In genomic region chr12:89106029-89106733, GRCm38 (mm10) we compare ENCODE assay signal across 9 mouse cellular contexts.
DNase-seq lines count a peak whose midpoint lies in the region; ATAC-seq lines count a peak whose summit lies in the region.
"Had no signal": no experiment of that assay in that cellular context is flagged by ENCODE, and none has a peak within 500 bp of the region (broad histone marks: within the 10 kb centered on the region; RNA-seq: fewer than 3 reads in every experiment).

No protein-coding gene starts in this region.

- peak overlapping the region; percentile 41 for H3K4me2 ChIP-seq in embryonic facial prominence, embryonic 13.5 days
- no peak overlapping the region for H3K4me2 ChIP-seq in liver, embryonic 16.5 days (ENCODE audit: low read depth, low read length)

- WGBS in embryonic facial prominence, embryonic 13.5 days = 20% methylated on average over 9 of the region's 9 CpGs
- WGBS in liver, embryonic 16.5 days (ENCODE audit: insufficient replicate concordance) = 11% methylated on average over 9 of the region's 9 CpGs

- peak; percentile 62; the same call in 1 of the 2 replicates for ATAC-seq in embryonic facial prominence, embryonic 13.5 days (ENCODE audit: insufficient number of reproducible peaks, insufficient read depth, low FRiP score, low TSS enrichment, low read depth)
- ATAC-seq in liver, embryonic 16.5 days (ENCODE audit: low read depth) = peak; percentile 24; the same call in 1 of the 2 replicates
- ATAC-seq: Patski had no signal

- 0 out of 2 replicates have a peak, but pooled peaks cover 3% of the 10 kb centered on the region for H3K4me1 ChIP-seq in embryonic facial prominence, embryonic 13.5 days
- no peaks in the 10 kb centered on the region for H3K4me1 ChIP-seq in liver, embryonic 16.5 days (ENCODE audit: control insufficient read depth, low read depth, low read length)

- H3K9ac ChIP-seq in embryonic facial prominence, embryonic 13.5 days = no peak overlapping the region; the same call in 1 of the 2 replicates
- H3K9ac ChIP-seq in liver, embryonic 16.5 days (ENCODE audit: low read depth, low read length) = no peak overlapping the region

- 0 out of 2 replicates have a peak overlapping the region, but pooled peaks have one; percentile 3 for H3K4me3 ChIP-seq in embryonic facial prominence, embryonic 13.5 days
- no peak overlapping the region for H3K4me3 ChIP-seq in liver, embryonic 16.5 days (ENCODE audit: low read depth, low read length)

- H3K9me3 ChIP-seq in embryonic facial prominence, embryonic 13.5 days = no peaks in the 10 kb centered on the region
- H3K9me3 ChIP-seq in liver, embryonic 16.5 days (replicated peaks; ENCODE audit: control insufficient read depth, low read length) = no peaks in the 10 kb centered on the region

- H3K27me3 ChIP-seq in embryonic facial prominence, embryonic 13.5 days = no peaks in the 10 kb centered on the region
- H3K27me3 ChIP-seq in liver, embryonic 16.5 days (ENCODE audit: control insufficient read depth, insufficient read depth, low read depth, low read length) = no peaks in the 10 kb centered on the region
- H3K27me3 ChIP-seq: Patski had no signal

- H3K27ac ChIP-seq in embryonic facial prominence, embryonic 13.5 days = no peak overlapping the region
- H3K27ac ChIP-seq in liver, embryonic 16.5 days (ENCODE audit: low read length) = no peak overlapping the region

- H3K36me3 ChIP-seq in embryonic facial prominence, embryonic 13.5 days = no peaks in the 10 kb centered on the region
- H3K36me3 ChIP-seq in liver, embryonic 16.5 days (ENCODE audit: control insufficient read depth, insufficient read depth) = no peaks in the 10 kb centered on the region

- intact Hi-C loops in heart, postnatal 36 days (cut with DNase I) = loop anchor here (1.0 to 2.0 kb wide), 2 partner anchors 114 to 701 kb away; no protein-coding TSS in a partner anchor

- peak; percentile 5 to 23 for DNase-seq in urinary bladder, adult 18-20 months (ENCODE audit: low spot score in 2 of 2)
- DNase-seq in urinary bladder, postnatal 10 days (ENCODE audit: low spot score) = no peak
- peak; percentile 8 to 33 for DNase-seq in heart, postnatal 36 days
- DNase-seq in layer of hippocampus, adult 18-20 months (ENCODE audit: low spot score in 2 of 2) = peak; percentile 73 to 92
- peak; percentile 13 for DNase-seq in ovary, postnatal 10 days (ENCODE audit: low spot score)
- no peak for DNase-seq in MN1 (ENCODE audit: low spot score)

Comparison
In these comparisons a context has a peak if more than half of its experiments do, and no peak if none do; other contexts are left out.
1. DNase-seq: peak in urinary bladder, adult 18-20 months (2 of 2), heart, postnatal 36 days (2 of 2), layer of hippocampus, adult 18-20 months (2 of 2) and ovary, postnatal 10 days (single experiment); none in urinary bladder, postnatal 10 days (single experiment) and MN1 (single experiment).